Mouse (Mus musculus): ENCODE measurements around the gene Kif5c. TPM values are rescaled to one million over a fixed set of nuclear protein-coding genes. Genes with fewer than 3 reads are reported as not detected.

The Kif5c gene
- polyA plus RNA-seq, 1 experiment from 2014 or later = 148 TPM

GRCm38 (mm10) chr2:49661872-49662271, 42.8 kb downstream of the Kif5c start:
- DNase-seq (ENCODE audit: low spot score) (no peak), ATAC-seq (0 out of 2 replicates have a peak, but pooled peaks have one; percentile 14)
- Histone ChIP-seq H3K4me3 (ENCODE audit: low read depth, low read length) (no peak overlapping the region), H3K9ac (ENCODE audit: low read length) (no peak overlapping the region), H3K27me3 (replicated peaks; ENCODE audit: control insufficient read depth, insufficient read depth, low read length) (no peaks in the 10 kb centered on the region), H3K36me3 (ENCODE audit: control insufficient read depth, insufficient read depth, low read length) (no peaks in the 10 kb centered on the region), H3K4me2 (ENCODE audit: low read length) (no peak overlapping the region), H3K4me1 (ENCODE audit: control insufficient read depth, insufficient read depth, low read length) (peaks cover 25% of the 10 kb centered on the region), H3K27ac (ENCODE audit: low read depth, low read length) (no peak overlapping the region), H3K9me3 (replicated peaks; ENCODE audit: control insufficient read depth, low read length) (no peaks in the 10 kb centered on the region)
- WGBS = 86% methylated on average over 3 of the region's 3 CpGs

GRCm38 (mm10) chr2:49671753-49672500, 52.8 kb downstream of the Kif5c start:
- no peak overlapping the region for H3K4me2 ChIP-seq (ENCODE audit: low read length)
- 44% methylated on average over 12 of the region's 12 CpGs for WGBS
- no peak overlapping the region for H3K4me3 ChIP-seq (ENCODE audit: low read depth, low read length)
- peak overlapping the region; percentile 40; the same call in 1 of the 2 replicates for H3K9ac ChIP-seq (ENCODE audit: low read length)
- no peaks in the 10 kb centered on the region for H3K9me3 ChIP-seq (replicated peaks; ENCODE audit: control insufficient read depth, low read length)
- H3K36me3 ChIP-seq (ENCODE audit: control insufficient read depth, insufficient read depth, low read length) = peaks cover 6% of the 10 kb centered on the region; the same call in 1 of the 2 replicates
- H3K4me1 ChIP-seq (ENCODE audit: control insufficient read depth, insufficient read depth, low read length) = peaks cover 24% of the 10 kb centered on the region
- DNase-seq (ENCODE audit: low spot score) = peak; percentile 31
- H3K27ac ChIP-seq (ENCODE audit: low read depth, low read length) = peak overlapping the region; percentile 83
- ATAC-seq = peak; percentile 22; the same call in 1 of the 2 replicates
- no peaks in the 10 kb centered on the region for H3K27me3 ChIP-seq (replicated peaks; ENCODE audit: control insufficient read depth, insufficient read depth, low read length)

GRCm38 (mm10) chr2:49672501-49672874, 53.4 kb downstream of the Kif5c start:
- H3K4me1 ChIP-seq (ENCODE audit: control insufficient read depth, insufficient read depth, low read length) = peaks cover 24% of the 10 kb centered on the region
- ATAC-seq = peak; percentile 74
- no peak overlapping the region for H3K4me3 ChIP-seq (ENCODE audit: low read depth, low read length)
- peak overlapping the region; percentile 83 for H3K27ac ChIP-seq (ENCODE audit: low read depth, low read length)
- peak; percentile 74 for DNase-seq (ENCODE audit: low spot score)
- H3K9me3 ChIP-seq (replicated peaks; ENCODE audit: control insufficient read depth, low read length) = no peaks in the 10 kb centered on the region
- no peak overlapping the region for H3K4me2 ChIP-seq (ENCODE audit: low read length)
- 44% methylated on average over 7 of the region's 7 CpGs for WGBS
- H3K36me3 ChIP-seq (ENCODE audit: control insufficient read depth, insufficient read depth, low read length) = peaks cover 6% of the 10 kb centered on the region; the same call in 1 of the 2 replicates
- H3K27me3 ChIP-seq (replicated peaks; ENCODE audit: control insufficient read depth, insufficient read depth, low read length) = no peaks in the 10 kb centered on the region
- H3K9ac ChIP-seq (ENCODE audit: low read length) = peak overlapping the region; percentile 40; the same call in 1 of the 2 replicates

GRCm38 (mm10) chr2:49676020-49676419, 56.9 kb downstream of the Kif5c start:
- Histone ChIP-seq H3K36me3 (ENCODE audit: control insufficient read depth, insufficient read depth, low read length) (peaks cover 14% of the 10 kb centered on the region), H3K9me3 (replicated peaks; ENCODE audit: control insufficient read depth, low read length) (no peaks in the 10 kb centered on the region), H3K27ac (ENCODE audit: low read depth, low read length) (no peak overlapping the region), H3K4me1 (ENCODE audit: control insufficient read depth, insufficient read depth, low read length) (peaks cover 40% of the 10 kb centered on the region), H3K4me2 (ENCODE audit: low read length) (no peak overlapping the region), H3K4me3 (ENCODE audit: low read depth, low read length) (no peak overlapping the region), H3K27me3 (replicated peaks; ENCODE audit: control insufficient read depth, insufficient read depth, low read length) (no peaks in the 10 kb centered on the region), H3K9ac (ENCODE audit: low read length) (no peak overlapping the region)
- ATAC-seq (no peak), DNase-seq (ENCODE audit: low spot score) (no peak)
- 82% methylated on average over 12 of the region's 12 CpGs for WGBS

DNA sequence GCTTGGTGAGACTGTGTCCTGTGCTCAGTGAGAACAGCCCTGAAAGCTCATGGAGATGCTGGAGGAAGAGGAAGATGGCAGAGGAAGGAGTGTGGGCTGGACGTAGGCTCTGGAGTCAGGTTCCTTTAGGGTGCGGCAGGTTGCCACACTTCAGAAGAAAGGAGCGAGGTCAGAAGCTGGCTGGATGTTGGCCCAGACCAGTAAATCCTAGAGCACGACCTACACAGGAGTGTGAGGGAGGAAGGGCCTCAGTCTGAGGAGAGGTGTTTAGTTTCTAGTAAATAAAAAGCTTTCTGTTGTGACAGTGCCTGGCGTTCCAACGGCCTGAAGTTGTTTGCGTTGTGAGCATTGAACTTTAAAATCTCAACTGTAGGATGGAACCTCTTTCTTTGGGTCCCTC, 59.3 kb downstream of the Kif5c start:
- no peak overlapping the region for H3K4me2 ChIP-seq (ENCODE audit: low read length)
- H3K27ac ChIP-seq (ENCODE audit: low read depth, low read length) = peak overlapping the region; percentile 44; the same call in 1 of the 2 replicates
- ATAC-seq (no peak), DNase-seq (ENCODE audit: low spot score) (no peak)
- H3K36me3 ChIP-seq (ENCODE audit: control insufficient read depth, insufficient read depth, low read length) = peaks cover 22% of the 10 kb centered on the region
- H3K27me3 ChIP-seq (replicated peaks; ENCODE audit: control insufficient read depth, insufficient read depth, low read length) = no peaks in the 10 kb centered on the region
- 63% methylated on average over 7 of the region's 7 CpGs for WGBS
- no peak overlapping the region for H3K9ac ChIP-seq (ENCODE audit: low read length)
- no peaks in the 10 kb centered on the region for H3K9me3 ChIP-seq (replicated peaks; ENCODE audit: control insufficient read depth, low read length)
- peaks cover 22% of the 10 kb centered on the region for H3K4me1 ChIP-seq (ENCODE audit: control insufficient read depth, insufficient read depth, low read length)
- no peak overlapping the region for H3K4me3 ChIP-seq (ENCODE audit: low read depth, low read length)

DNA sequence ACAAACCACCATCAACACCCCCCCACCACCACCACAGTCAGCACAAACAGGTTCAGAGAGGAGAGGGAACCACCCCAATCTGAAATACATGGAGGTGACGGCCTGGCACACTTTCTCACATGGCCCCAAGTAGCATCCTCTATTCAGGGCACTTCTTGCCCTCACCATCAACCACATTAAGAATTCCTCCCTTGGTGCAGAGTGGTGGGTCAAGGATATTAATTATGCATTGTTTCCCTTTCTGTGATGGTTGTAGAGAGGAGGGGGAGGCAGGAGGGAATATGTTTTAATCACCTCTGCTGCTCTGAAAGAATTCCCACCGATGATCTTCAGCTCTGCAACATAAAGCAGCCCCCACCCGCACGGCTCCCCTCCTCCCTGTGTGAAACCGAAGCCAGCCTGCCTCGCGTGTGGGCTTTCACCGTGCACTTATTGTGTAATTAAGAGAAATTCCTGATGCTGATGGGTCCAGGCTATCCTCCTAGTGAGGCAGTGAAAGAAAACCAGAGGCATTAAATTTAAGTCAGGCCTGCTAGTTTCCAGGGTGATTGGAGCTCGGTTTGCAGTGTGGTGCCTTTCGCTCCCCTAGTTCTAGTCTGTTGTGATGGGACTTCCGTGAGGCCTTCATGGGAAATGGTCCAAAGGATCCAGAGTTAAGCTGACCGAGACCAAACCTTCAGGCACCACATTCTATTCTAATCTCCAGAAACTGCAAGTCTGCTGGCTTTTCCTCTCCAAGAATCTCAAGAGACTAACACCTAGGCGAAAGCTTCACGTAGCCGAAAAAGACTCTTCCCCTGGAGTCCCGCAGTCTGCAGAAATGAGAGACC, 60.3 kb downstream of the Kif5c start:
- H3K9ac ChIP-seq (ENCODE audit: low read length) = 0 out of 2 replicates have a peak overlapping the region, but pooled peaks have one; percentile 13
- H3K36me3 ChIP-seq (ENCODE audit: control insufficient read depth, insufficient read depth, low read length) = peaks cover 22% of the 10 kb centered on the region
- no peaks in the 10 kb centered on the region for H3K27me3 ChIP-seq (replicated peaks; ENCODE audit: control insufficient read depth, insufficient read depth, low read length)
- no peaks in the 10 kb centered on the region for H3K9me3 ChIP-seq (replicated peaks; ENCODE audit: control insufficient read depth, low read length)
- H3K4me2 ChIP-seq (ENCODE audit: low read length) = 0 out of 2 replicates have a peak overlapping the region, but pooled peaks have one; percentile 14
- WGBS = 53% methylated on average over 16 of the region's 16 CpGs
- ATAC-seq (peak; percentile 35; the same call in 1 of the 2 replicates), DNase-seq (ENCODE audit: low spot score) (no peak)
- H3K4me3 ChIP-seq (ENCODE audit: low read depth, low read length) = no peak overlapping the region
- H3K27ac ChIP-seq (ENCODE audit: low read depth, low read length) = peak overlapping the region; percentile 52
- peaks cover 22% of the 10 kb centered on the region for H3K4me1 ChIP-seq (ENCODE audit: control insufficient read depth, insufficient read depth, low read length)

- Histone ChIP-seq H3K36me3 (ENCODE audit: control insufficient read depth, insufficient read depth, low read length) (peaks cover 21% of the 10 kb centered on the region), H3K27me3 (replicated peaks; ENCODE audit: control insufficient read depth, insufficient read depth, low read length) (no peaks in the 10 kb centered on the region), H3K9me3 (replicated peaks; ENCODE audit: control insufficient read depth, low read length) (no peaks in the 10 kb centered on the region), H3K4me3 (ENCODE audit: low read depth, low read length) (no peak overlapping the region), H3K4me2 (ENCODE audit: low read length) (no peak overlapping the region), H3K9ac (ENCODE audit: low read length) (no peak overlapping the region), H3K4me1 (ENCODE audit: control insufficient read depth, insufficient read depth, low read length) (peaks cover 22% of the 10 kb centered on the region), H3K27ac (ENCODE audit: low read depth, low read length) (no peak overlapping the region)
- DNase-seq (ENCODE audit: low spot score) (peak; percentile 58), ATAC-seq (no peak)
- 70% methylated on average over 6 of the region's 6 CpGs for WGBS
Observed at GRCm38 (mm10) chr2:49682754-49683153, 63.7 kb downstream of the Kif5c start.

DNA sequence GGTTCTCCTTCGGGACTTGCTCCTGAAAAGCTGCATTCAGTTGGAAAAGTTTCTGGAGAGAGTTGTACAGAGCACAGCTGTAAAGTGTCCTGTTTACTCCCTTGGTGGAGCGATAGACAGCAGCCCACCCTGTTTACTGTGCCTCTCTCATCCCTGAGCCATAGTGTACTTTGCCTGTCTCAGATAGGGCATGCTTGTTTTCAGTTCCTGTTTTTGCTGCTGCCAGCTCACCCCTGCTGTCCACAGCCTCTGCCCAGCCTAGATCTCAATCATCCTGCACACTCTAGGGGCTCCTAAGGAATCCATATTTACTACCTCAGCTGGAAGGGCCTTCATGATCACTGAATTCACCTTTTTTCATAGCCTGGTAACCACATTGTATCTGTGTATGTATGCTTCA, 65.7 kb downstream of the Kif5c start:
- 64% methylated on average over 2 of the region's 2 CpGs for WGBS
- Histone ChIP-seq H3K4me2 (ENCODE audit: low read length) (no peak overlapping the region), H3K4me3 (ENCODE audit: low read depth, low read length) (no peak overlapping the region), H3K36me3 (ENCODE audit: control insufficient read depth, insufficient read depth, low read length) (peaks cover 32% of the 10 kb centered on the region), H3K4me1 (ENCODE audit: control insufficient read depth, insufficient read depth, low read length) (0 out of 2 replicates have a peak, but pooled peaks cover 3% of the 10 kb centered on the region), H3K9ac (ENCODE audit: low read length) (no peak overlapping the region), H3K27ac (ENCODE audit: low read depth, low read length) (no peak overlapping the region), H3K9me3 (replicated peaks; ENCODE audit: control insufficient read depth, low read length) (no peaks in the 10 kb centered on the region), H3K27me3 (replicated peaks; ENCODE audit: control insufficient read depth, insufficient read depth, low read length) (no peaks in the 10 kb centered on the region)
- ATAC-seq (no peak), DNase-seq (ENCODE audit: low spot score) (no peak)
